Mouse (Mus musculus): Measurements from ENCODE around the gene Cntn1. TPM values are rescaled to one million over a fixed set of nuclear protein-coding genes. Genes with fewer than 3 reads are reported as not detected.

The Cntn1 gene
- polyA plus RNA-seq, 1 experiment from 2014 or later, result 0.66 TPM

- no peaks in the 10 kb centered on the region for H3K27me3 ChIP-seq
- no peaks in the 10 kb centered on the region for H3K36me3 ChIP-seq
- H3K27ac ChIP-seq, result no peak overlapping the region
- H3K9me3 ChIP-seq, result no peaks in the 10 kb centered on the region
- no peaks in the 10 kb centered on the region for H3K4me1 ChIP-seq
- H3K9ac ChIP-seq, result no peak overlapping the region
- H3K4me2 ChIP-seq, result no peak overlapping the region
- WGBS, result 91% methylated on average over 2 of the region's 2 CpGs
- no peak overlapping the region for H3K4me3 ChIP-seq
- no peak for ATAC-seq (ENCODE audit: borderline replicate concordance, extremely low read depth, low FRiP score, low TSS enrichment)
Observed at GRCm38 (mm10) chr15:92154921-92155320, 104.0 kb downstream of the Cntn1 start.

GRCm38 (mm10) chr15:92160855-92161162 is 109.8 kb downstream of the Cntn1 start:
- H3K9me3 ChIP-seq, result no peaks in the 10 kb centered on the region
- H3K36me3 ChIP-seq, result no peaks in the 10 kb centered on the region
- H3K4me1 ChIP-seq, result no peaks in the 10 kb centered on the region
- H3K4me3 ChIP-seq, result no peak overlapping the region
- ATAC-seq (ENCODE audit: borderline replicate concordance, extremely low read depth, low FRiP score, low TSS enrichment), result no peak
- H3K27ac ChIP-seq, result no peak overlapping the region
- no peak overlapping the region for H3K9ac ChIP-seq
- H3K27me3 ChIP-seq, result no peaks in the 10 kb centered on the region
- WGBS, result 68% methylated on average over 10 of the region's 10 CpGs
- no peak overlapping the region for H3K4me2 ChIP-seq

GRCm38 (mm10) chr15:92161163-92162025 is 110.4 kb downstream of the Cntn1 start:
- H3K4me2 ChIP-seq, result no peak overlapping the region
- WGBS, result 39% methylated on average over 20 of the region's 20 CpGs
- H3K4me3 ChIP-seq, result no peak overlapping the region

GRCm38 (mm10) chr15:92162835-92163234 is 111.9 kb downstream of the Cntn1 start:
- no peak overlapping the region for H3K27ac ChIP-seq
- no peak overlapping the region for H3K9ac ChIP-seq
- ATAC-seq (ENCODE audit: borderline replicate concordance, extremely low read depth, low FRiP score, low TSS enrichment), result no peak
- no peak overlapping the region for H3K4me2 ChIP-seq
- H3K4me3 ChIP-seq, result no peak overlapping the region
- H3K9me3 ChIP-seq, result no peaks in the 10 kb centered on the region
- no peaks in the 10 kb centered on the region for H3K36me3 ChIP-seq
- no peaks in the 10 kb centered on the region for H3K4me1 ChIP-seq
- 61% methylated on average over 4 of the region's 4 CpGs for WGBS
- H3K27me3 ChIP-seq, result no peaks in the 10 kb centered on the region

More at GRCm38 (mm10) chr15:92161163-92162025, 110.4 kb downstream of the Cntn1 start:
- Histone ChIP-seq H3K36me3 (no peaks in the 10 kb centered on the region), H3K9me3 (no peaks in the 10 kb centered on the region), H3K9ac (no peak overlapping the region), H3K4me1 (no peaks in the 10 kb centered on the region), H3K27me3 (no peaks in the 10 kb centered on the region), H3K27ac (no peak overlapping the region)
- ATAC-seq (ENCODE audit: borderline replicate concordance, extremely low read depth, low FRiP score, low TSS enrichment), result no peak

GRCm38 (mm10) chr15:92164127-92164526 is 113.2 kb downstream of the Cntn1 start:
- H3K4me3 ChIP-seq, result no peak overlapping the region
- 83% methylated on average over 3 of the region's 3 CpGs for WGBS
- no peaks in the 10 kb centered on the region for H3K9me3 ChIP-seq
- ATAC-seq (ENCODE audit: borderline replicate concordance, extremely low read depth, low FRiP score, low TSS enrichment), result no peak
- H3K27me3 ChIP-seq, result no peaks in the 10 kb centered on the region
- H3K36me3 ChIP-seq, result no peaks in the 10 kb centered on the region
- H3K9ac ChIP-seq, result no peak overlapping the region
- no peaks in the 10 kb centered on the region for H3K4me1 ChIP-seq
- no peak overlapping the region for H3K27ac ChIP-seq
- no peak overlapping the region for H3K4me2 ChIP-seq

GRCm38 (mm10) chr15:92166266-92166665 is 115.3 kb downstream of the Cntn1 start:
- WGBS, result 76% methylated on average over 5 of the region's 5 CpGs

GRCm38 (mm10) chr15:92175739-92176138 is 124.8 kb downstream of the Cntn1 start:
- H3K27me3 ChIP-seq, result no peaks in the 10 kb centered on the region
- H3K9me3 ChIP-seq, result no peaks in the 10 kb centered on the region
- 78% methylated on average over 2 of the region's 2 CpGs for WGBS
- H3K9ac ChIP-seq, result no peak overlapping the region
- no peak overlapping the region for H3K4me3 ChIP-seq
- no peaks in the 10 kb centered on the region for H3K4me1 ChIP-seq
- no peak overlapping the region for H3K4me2 ChIP-seq
- H3K27ac ChIP-seq, result no peak overlapping the region
- ATAC-seq (ENCODE audit: borderline replicate concordance, extremely low read depth, low FRiP score, low TSS enrichment), result no peak
- no peaks in the 10 kb centered on the region for H3K36me3 ChIP-seq

More at GRCm38 (mm10) chr15:92166266-92166665, 115.3 kb downstream of the Cntn1 start:
- Histone ChIP-seq H3K4me2 (no peak overlapping the region), H3K4me3 (no peak overlapping the region), H3K9me3 (no peaks in the 10 kb centered on the region), H3K27ac (no peak overlapping the region), H3K4me1 (no peaks in the 10 kb centered on the region), H3K27me3 (no peaks in the 10 kb centered on the region), H3K9ac (no peak overlapping the region), H3K36me3 (no peaks in the 10 kb centered on the region)
- ATAC-seq (ENCODE audit: borderline replicate concordance, extremely low read depth, low FRiP score, low TSS enrichment), result no peak

- ATAC-seq (ENCODE audit: borderline replicate concordance, extremely low read depth, low FRiP score, low TSS enrichment), result no peak
- Histone ChIP-seq H3K4me2 (no peak overlapping the region), H3K27me3 (no peaks in the 10 kb centered on the region), H3K27ac (no peak overlapping the region), H3K9me3 (no peaks in the 10 kb centered on the region), H3K36me3 (no peaks in the 10 kb centered on the region), H3K4me1 (no peaks in the 10 kb centered on the region), H3K4me3 (no peak overlapping the region), H3K9ac (no peak overlapping the region)
- WGBS, result 46% methylated on average over 9 of the region's 9 CpGs
Observed at GRCm38 (mm10) chr15:92177413-92177812, 126.4 kb downstream of the Cntn1 start.

- Histone ChIP-seq H3K4me3 (no peak overlapping the region), H3K27me3 (no peaks in the 10 kb centered on the region), H3K4me2 (no peak overlapping the region), H3K9ac (no peak overlapping the region), H3K27ac (no peak overlapping the region), H3K9me3 (no peaks in the 10 kb centered on the region), H3K4me1 (no peaks in the 10 kb centered on the region), H3K36me3 (no peaks in the 10 kb centered on the region)
- no peak for ATAC-seq (ENCODE audit: borderline replicate concordance, extremely low read depth, low FRiP score, low TSS enrichment)
- WGBS, result 88% methylated on average over 2 of the region's 2 CpGs
Observed at GRCm38 (mm10) chr15:92185484-92185883, 134.5 kb downstream of the Cntn1 start.

GRCm38 (mm10) chr15:92190000-92190399 is 139.0 kb downstream of the Cntn1 start:
- Histone ChIP-seq H3K36me3 (no peaks in the 10 kb centered on the region), H3K27ac (no peak overlapping the region), H3K4me2 (no peak overlapping the region), H3K9ac (no peak overlapping the region), H3K27me3 (no peaks in the 10 kb centered on the region), H3K4me3 (no peak overlapping the region), H3K4me1 (no peaks in the 10 kb centered on the region), H3K9me3 (no peaks in the 10 kb centered on the region)
- no peak; the same call in 1 of the 2 replicates for ATAC-seq (ENCODE audit: borderline replicate concordance, extremely low read depth, low FRiP score, low TSS enrichment)
- WGBS, result 46% methylated on average over 2 of the region's 2 CpGs

- Histone ChIP-seq H3K9ac (no peak overlapping the region), H3K9me3 (no peaks in the 10 kb centered on the region), H3K4me1 (no peaks in the 10 kb centered on the region), H3K4me3 (no peak overlapping the region), H3K27ac (no peak overlapping the region), H3K36me3 (no peaks in the 10 kb centered on the region), H3K4me2 (no peak overlapping the region), H3K27me3 (no peaks in the 10 kb centered on the region)
- no peak for ATAC-seq (ENCODE audit: borderline replicate concordance, extremely low read depth, low FRiP score, low TSS enrichment)
- WGBS, result 65% methylated on average over 6 of the region's 6 CpGs
Observed at GRCm38 (mm10) chr15:92200326-92200985, 149.5 kb downstream of the Cntn1 start.

- no peak; the same call in 1 of the 2 replicates for ATAC-seq (ENCODE audit: borderline replicate concordance, extremely low read depth, low FRiP score, low TSS enrichment)
- Histone ChIP-seq H3K27me3 (no peaks in the 10 kb centered on the region), H3K4me3 (no peak overlapping the region), H3K4me1 (no peaks in the 10 kb centered on the region), H3K4me2 (no peak overlapping the region), H3K27ac (no peak overlapping the region), H3K36me3 (no peaks in the 10 kb centered on the region), H3K9me3 (no peaks in the 10 kb centered on the region), H3K9ac (no peak overlapping the region)
- 60% methylated on average over 4 of the region's 4 CpGs for WGBS
Observed at GRCm38 (mm10) chr15:92206695-92207094, 155.7 kb downstream of the Cntn1 start.
